Mouse (Mus musculus) intestine, embryonic 14.5 days (tissue): ENCODE data around the gene Clcn1. TPM values are rescaled to one million over a fixed set of nuclear protein-coding genes. Genes with fewer than 3 reads are reported as not detected.

Experiments
- ATAC-seq: fragments of 200-750 bp; cut with Nextera tagmentation; replicated peaks from 2 replicates; pipeline ENCODE4 v1.8.0; 2017; ENCODE audit warnings: low read depth, moderate number of reproducible peaks, moderate TSS enrichment, moderate library complexity; ENCODE audit not compliant: low FRiP score, low TSS enrichment
- DNase-seq: peaks from one replicate; pipeline ENCODE4 v3.0.0-alpha.2; 2018; ENCODE audit warnings: low spot score
- H3K27ac ChIP-seq: fragments of 300-500 bp; sonication (generic); 2 replicates; pipeline ENCODE4 v1.5.1; 2014; ENCODE audit warnings: low read depth, mild to moderate bottlenecking, control low read depth
- H3K27me3 ChIP-seq: fragments of 300-500 bp; sonication (generic); replicated peaks from 2 replicates; pipeline ENCODE4 v1.6.1; 2014; ENCODE audit warnings: low read length, control low read depth; ENCODE audit not compliant: control insufficient read depth, insufficient read depth
- H3K36me3 ChIP-seq: fragments of 300-500 bp; sonication (generic); 2 replicates; pipeline ENCODE4 v1.6.1; 2014; ENCODE audit warnings: low read length, control low read depth; ENCODE audit not compliant: control insufficient read depth, insufficient read depth
- H3K4me1 ChIP-seq: fragments of 300-500 bp; sonication (generic); replicated peaks from 2 replicates; pipeline ENCODE4 v1.6.1; 2014; ENCODE audit warnings: low read length, control low read depth, mixed read lengths; ENCODE audit not compliant: control insufficient read depth, insufficient read depth
- H3K4me2 ChIP-seq: fragments of 300-500 bp; sonication (generic); 2 replicates; pipeline ENCODE4 v1.6.1; 2014; ENCODE audit warnings: low read length
- H3K4me3 ChIP-seq: fragments of 300-500 bp; sonication (generic); 2 replicates; pipeline ENCODE4 v1.5.1; 2014; ENCODE audit warnings: low read depth, low read length, control low read depth, mixed read lengths
- H3K9ac ChIP-seq: fragments of 300-500 bp; sonication (generic); 2 replicates; pipeline ENCODE4 v1.6.1; 2014; ENCODE audit warnings: mild to moderate bottlenecking, low read length
- H3K9me3 ChIP-seq: fragments of 300-500 bp; sonication (generic); 2 replicates; pipeline ENCODE4 v1.6.1; 2016; ENCODE audit warnings: low read length, control low read depth; ENCODE audit not compliant: control insufficient read depth
- WGBS: fragments of 180-500 bp; shearing (Covaris S2); extraction: QIAGEN DNeasy Blood & Tissue Kit; methylation state at CpG from one replicate; pipeline ENCODE4 v1.1.7; 2014; 5-methylcytosine and 5-hydroxymethylcytosine counted together
- polyA plus RNA-seq: library from polyadenylated mRNA; unstranded; fragments of >200 nt; fragmentation: Nextera tagmentation; extraction: Ambion mirVana; gene quantifications from 2 replicates; pipeline ENCODE4 v1.2.1, GENCODE M21; 2014

Gene Clcn1
- polyA plus RNA-seq, 1 experiment from 2014 or later: 0.12 TPM

- Histone ChIP-seq H3K4me3 (no peak overlapping the region), H3K9me3 (no peaks in the 10 kb centered on the region), H3K9ac (no peak overlapping the region), H3K4me2 (0 out of 2 replicates have a peak overlapping the region, but pooled peaks have one; percentile 7), H3K27me3 (no peaks in the 10 kb centered on the region), H3K4me1 (no peaks in the 10 kb centered on the region), H3K36me3 (no peaks in the 10 kb centered on the region), H3K27ac (no peak overlapping the region)
- ATAC-seq (peak; percentile 71; the same call in 1 of the 2 replicates), DNase-seq (peak; percentile 72)
- 15% methylated on average over 11 of the region's 11 CpGs for WGBS
Observed at GRCm38 (mm10) chr6:42257303-42257863, 29.1 kb upstream of the Clcn1 start.

GRCm38 (mm10) chr6:42260430-42260829 is 26.1 kb upstream of the Clcn1 start:
- WGBS: 48% methylated on average over 6 of the region's 6 CpGs
- ATAC-seq: no peak

GRCm38 (mm10) chr6:42261524-42262170 is 24.8 kb upstream of the Clcn1 start, which contains the start of gene Tmem139:
Gene Tmem139 (plus strand): TSS chr6:42261970.
- H3K4me2 ChIP-seq: peak within 1 kb of the TSS; percentile 33
- no peaks in the 10 kb centered on the region for H3K27me3 ChIP-seq
- WGBS: 11% methylated on average over 20 of the region's 20 CpGs
- H3K27ac ChIP-seq: peak within 1 kb of the TSS; percentile 22; the same call in 1 of the 2 replicates
- no peaks in the 10 kb centered on the region for H3K36me3 ChIP-seq
- H3K4me3 ChIP-seq: peak within 1 kb of the TSS; percentile 6; the same call in 1 of the 2 replicates
- no peak within 1 kb of the TSS for H3K9ac ChIP-seq
- DNase-seq: no peak
- ATAC-seq: no peak
- no peaks in the 10 kb centered on the region for H3K9me3 ChIP-seq
- H3K4me1 ChIP-seq: peaks cover 4% of the 10 kb centered on the region

More at GRCm38 (mm10) chr6:42260430-42260829, 26.1 kb upstream of the Clcn1 start:
- Histone ChIP-seq H3K9ac (no peak overlapping the region), H3K9me3 (no peaks in the 10 kb centered on the region), H3K36me3 (no peaks in the 10 kb centered on the region), H3K27ac (no peak overlapping the region), H3K4me3 (no peak overlapping the region), H3K4me2 (no peak overlapping the region), H3K4me1 (peaks cover 4% of the 10 kb centered on the region; the same call in 1 of the 2 replicates), H3K27me3 (no peaks in the 10 kb centered on the region)
- DNase-seq: no peak

- H3K4me2 ChIP-seq: peak within 1 kb of the TSS; percentile 86
- peak within 1 kb of the TSS; percentile 71 for H3K4me3 ChIP-seq
- WGBS: under 1% methylated on average over 46 of the region's 51 CpGs
- peak within 1 kb of the TSS; percentile 91 for H3K9ac ChIP-seq
- peaks cover 4% of the 10 kb centered on the region for H3K4me1 ChIP-seq
- peaks cover 26% of the 10 kb centered on the region for H3K36me3 ChIP-seq
- no peaks in the 10 kb centered on the region for H3K27me3 ChIP-seq
- ATAC-seq: peak; percentile 98
- DNase-seq: peak; percentile 97
- no peaks in the 10 kb centered on the region for H3K9me3 ChIP-seq
- H3K27ac ChIP-seq: peak within 1 kb of the TSS; percentile 84
Observed at GRCm38 (mm10) chr6:42264626-42265312, 21.7 kb upstream of the Clcn1 start, which contains the start of gene Casp2. Gene Casp2 (plus strand): TSS chr6:42264985.

- Histone ChIP-seq H3K27ac (peak overlapping the region; percentile 84), H3K4me2 (peak overlapping the region; percentile 86), H3K36me3 (peaks cover 35% of the 10 kb centered on the region), H3K4me1 (peaks cover 4% of the 10 kb centered on the region), H3K4me3 (peak overlapping the region; percentile 71), H3K9ac (peak overlapping the region; percentile 91), H3K9me3 (no peaks in the 10 kb centered on the region), H3K27me3 (no peaks in the 10 kb centered on the region)
- no peak for DNase-seq
- under 1% methylated on average over 21 of the region's 21 CpGs for WGBS
- no peak for ATAC-seq
Observed at GRCm38 (mm10) chr6:42265391-42266330, 20.8 kb upstream of the Clcn1 start.

GRCm38 (mm10) chr6:42270817-42271216 is 15.7 kb upstream of the Clcn1 start:
- no peaks in the 10 kb centered on the region; the same call in 1 of the 2 replicates for H3K4me1 ChIP-seq
- H3K9ac ChIP-seq: no peak overlapping the region
- H3K4me3 ChIP-seq: no peak overlapping the region
- H3K9me3 ChIP-seq: no peaks in the 10 kb centered on the region
- no peak overlapping the region for H3K4me2 ChIP-seq
- no peak for ATAC-seq
- no peak for DNase-seq
- H3K27me3 ChIP-seq: no peaks in the 10 kb centered on the region
- H3K36me3 ChIP-seq: peaks cover 82% of the 10 kb centered on the region
- H3K27ac ChIP-seq: no peak overlapping the region

GRCm38 (mm10) chr6:42276151-42276550 is 10.3 kb upstream of the Clcn1 start:
- DNase-seq (no peak), ATAC-seq (no peak)
- H3K4me3 ChIP-seq: no peak overlapping the region
- 68% methylated on average over 2 of the region's 2 CpGs for WGBS
- H3K9me3 ChIP-seq: no peaks in the 10 kb centered on the region
- H3K36me3 ChIP-seq: peaks cover 94% of the 10 kb centered on the region
- no peak overlapping the region for H3K4me2 ChIP-seq
- no peaks in the 10 kb centered on the region for H3K27me3 ChIP-seq
- no peaks in the 10 kb centered on the region for H3K4me1 ChIP-seq
- no peak overlapping the region for H3K9ac ChIP-seq
- no peak overlapping the region for H3K27ac ChIP-seq
